Mouse (Mus musculus): ENCODE data around the gene Pde4b.
"Not testable (repeated sequence)": the region's sequence is repeated elsewhere in the genome, so short reads cannot be mapped to it uniquely, and the experiment has no call there.

- not testable (repeated sequence) for TF ChIP-seq CTCF (IDR thresholded peaks at IDR 0.05; ENCODE audit: low read depth, low read length); POLR2A (IDR thresholded peaks at IDR 0.05; ENCODE audit: borderline replicate concordance, low read depth, low read length)
These were observed 38.0 kb upstream of the Pde4b start for GRCm38 (mm10) chr4:102049368-102049767.

All from bone marrow macrophage, adult 2 months (primary cell).